Mouse (Mus musculus) kidney, postnatal 36 days (tissue): Measurements from ENCODE around the gene Klhl3.

Experiments used
- DNase-seq, 2 experiments: peaks; one replicate each; pipeline ENCODE4 v3.0.0; 2021 to 2022; ENCODE audit warnings: mixed read lengths in 2 of 2

Gene Klhl3

GRCm38 (mm10) chr13:58020428-58020827 is 93.0 kb downstream of the Klhl3 start:
- no peak for DNase-seq

GRCm38 (mm10) chr13:58017298-58017697 is 96.1 kb downstream of the Klhl3 start:
- no peak for DNase-seq

- peak; percentile 56 to 64 for DNase-seq
Measured at GRCm38 (mm10) chr13:58012067-58012925, 101.1 kb downstream of the Klhl3 start.

GRCm38 (mm10) chr13:58011526-58011925 is 101.9 kb downstream of the Klhl3 start:
- DNase-seq: no peak

GRCm38 (mm10) chr13:58010416-58010815 is 103.0 kb downstream of the Klhl3 start:
- no peak for DNase-seq

- no peak for DNase-seq
Measured at GRCm38 (mm10) chr13:58009275-58009674, 104.1 kb downstream of the Klhl3 start.

- DNase-seq: no peak
Measured at GRCm38 (mm10) chr13:58008038-58008364, 105.4 kb downstream of the Klhl3 start.

- peak; percentile 25 to 26 for DNase-seq
Measured at GRCm38 (mm10) chr13:58007256-58008037, 105.9 kb downstream of the Klhl3 start.

GRCm38 (mm10) chr13:58001792-58002191 is 111.6 kb downstream of the Klhl3 start:
- no peak for DNase-seq

- no peak for DNase-seq
Measured at GRCm38 (mm10) chr13:57996536-57996935, 116.9 kb downstream of the Klhl3 start.

- DNase-seq: no peak
Measured at GRCm38 (mm10) chr13:57995864-57996263, 117.5 kb downstream of the Klhl3 start.

- no peak for DNase-seq
Measured at GRCm38 (mm10) chr13:57984637-57985036, 128.8 kb downstream of the Klhl3 start.

- DNase-seq: peak in 1 of 2 experiments; percentile 11
Measured at GRCm38 (mm10) chr13:57984163-57984562, 129.2 kb downstream of the Klhl3 start.

GRCm38 (mm10) chr13:57983330-57983729 is 130.1 kb downstream of the Klhl3 start:
- DNase-seq: no peak

GRCm38 (mm10) chr13:57982904-57983303 is 130.5 kb downstream of the Klhl3 start:
- DNase-seq: no peak

GRCm38 (mm10) chr13:57980679-57981078 is 132.7 kb downstream of the Klhl3 start:
- DNase-seq: no peak

- no peak for DNase-seq
Measured at GRCm38 (mm10) chr13:57980071-57980470, 133.3 kb downstream of the Klhl3 start.

- peak in 1 of 2 experiments; percentile 55 for DNase-seq
Measured at GRCm38 (mm10) chr13:57978931-57979330, 134.5 kb downstream of the Klhl3 start.

- no peak for DNase-seq
Measured at GRCm38 (mm10) chr13:57977721-57978120, 135.7 kb downstream of the Klhl3 start.

- no peak for DNase-seq
Measured at GRCm38 (mm10) chr13:57965658-57966057, 147.7 kb downstream of the Klhl3 start.

- DNase-seq: no peak
Measured at GRCm38 (mm10) chr13:57960254-57960653, 153.1 kb downstream of the Klhl3 start.

GRCm38 (mm10) chr13:57959806-57960205 is 153.6 kb downstream of the Klhl3 start:
- DNase-seq: no peak
